Mouse (Mus musculus) stomach, embryonic 14.5 days (tissue): ENCODE results near the gene Cdk14. TPM values are rescaled to one million over a fixed set of nuclear protein-coding genes. Genes with fewer than 3 reads are reported as not detected.

Source experiments
- ATAC-seq: fragments of 200-750 bp; cut with Nextera tagmentation; 2 replicates; pipeline ENCODE4 v1.8.0; 2017; ENCODE audit warnings: low read depth, moderate TSS enrichment; ENCODE audit not compliant: insufficient number of reproducible peaks, insufficient read depth, low FRiP score
- H3K27ac ChIP-seq: fragments of 300-500 bp; sonication (generic); 2 replicates; pipeline ENCODE4 v1.5.1; 2014; ENCODE audit warnings: mild to moderate bottlenecking, low read length, moderate library complexity, mixed read lengths
- H3K27me3 ChIP-seq: fragments of 300-500 bp; sonication (generic); 2 replicates; pipeline ENCODE4 v1.6.1; 2014; ENCODE audit warnings: low read length, control low read depth, mixed read lengths; ENCODE audit not compliant: control insufficient read depth, insufficient read depth
- H3K36me3 ChIP-seq: fragments of 300-500 bp; sonication (generic); 2 replicates; pipeline ENCODE4 v1.6.1; 2014; ENCODE audit warnings: mild to moderate bottlenecking, control low read depth, low read length, moderate library complexity, mixed read lengths; ENCODE audit not compliant: control insufficient read depth, insufficient read depth
- H3K4me1 ChIP-seq: fragments of 300-500 bp; sonication (generic); 2 replicates; pipeline ENCODE4 v1.6.1; 2014; ENCODE audit warnings: low read length, control low read depth, mixed read lengths; ENCODE audit not compliant: control insufficient read depth, insufficient read depth
- H3K4me2 ChIP-seq: fragments of 300-500 bp; sonication (generic); replicated peaks from 2 replicates; pipeline ENCODE4 v1.6.1; 2014; ENCODE audit warnings: low read depth, low read length, control low read depth
- H3K4me3 ChIP-seq: fragments of 300-500 bp; sonication (generic); 2 replicates; pipeline ENCODE4 v1.5.1; 2014; ENCODE audit warnings: low read depth, low read length, control low read depth
- H3K9ac ChIP-seq: fragments of 300-500 bp; sonication (generic); replicated peaks from 2 replicates; pipeline ENCODE4 v1.6.1; 2014; ENCODE audit warnings: low read depth, mild to moderate bottlenecking, control low read depth, low read length, moderate library complexity, mixed read lengths
- H3K9me3 ChIP-seq: fragments of 300-500 bp; sonication (generic); 2 replicates; pipeline ENCODE4 v1.6.1; 2016; ENCODE audit warnings: low read depth, low read length, control low read depth; ENCODE audit not compliant: control insufficient read depth
- WGBS: fragments of 180-500 bp; shearing (Covaris S2); extraction: QIAGEN DNeasy Blood & Tissue Kit; methylation state at CpG from one replicate; pipeline ENCODE4 v1.1.7; 2014; 5-methylcytosine and 5-hydroxymethylcytosine counted together
- polyA plus RNA-seq: library from polyadenylated mRNA; unstranded; fragments of >200 nt; fragmentation: Nextera tagmentation; extraction: Ambion mirVana; gene quantifications from 2 replicates; pipeline ENCODE4 v1.2.1, GENCODE M21; 2014

Cdk14 gene
- polyA plus RNA-seq, 1 experiment from 2014 or later, result 28.3 TPM

DNA sequence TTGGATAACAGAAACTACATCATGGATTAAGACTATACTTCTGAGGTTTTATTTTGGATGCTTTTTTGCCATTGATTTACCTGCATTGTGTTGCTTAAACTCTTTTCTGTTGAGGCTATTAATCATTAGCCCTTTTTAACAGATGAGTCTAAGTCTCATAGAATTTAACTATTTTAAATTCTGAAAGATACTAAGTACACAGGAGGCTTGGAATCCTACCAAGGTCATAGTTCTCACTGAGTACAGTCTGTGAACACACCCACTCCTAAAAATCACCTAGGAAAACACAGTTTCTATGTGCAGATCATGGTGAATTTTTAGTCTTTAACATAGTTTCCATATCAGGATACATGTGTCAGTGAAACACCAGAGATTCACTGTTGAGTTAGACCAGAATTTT is 658.2 kb downstream of the Cdk14 start:
- Histone ChIP-seq H3K27me3 (no peaks in the 10 kb centered on the region), H3K36me3 (no peaks in the 10 kb centered on the region), H3K27ac (no peak overlapping the region), H3K4me1 (peaks cover 3% of the 10 kb centered on the region; the same call in 1 of the 2 replicates), H3K9me3 (no peaks in the 10 kb centered on the region), H3K9ac (no peak overlapping the region), H3K4me3 (no peak overlapping the region), H3K4me2 (no peak overlapping the region)
- no peak for ATAC-seq

DNA sequence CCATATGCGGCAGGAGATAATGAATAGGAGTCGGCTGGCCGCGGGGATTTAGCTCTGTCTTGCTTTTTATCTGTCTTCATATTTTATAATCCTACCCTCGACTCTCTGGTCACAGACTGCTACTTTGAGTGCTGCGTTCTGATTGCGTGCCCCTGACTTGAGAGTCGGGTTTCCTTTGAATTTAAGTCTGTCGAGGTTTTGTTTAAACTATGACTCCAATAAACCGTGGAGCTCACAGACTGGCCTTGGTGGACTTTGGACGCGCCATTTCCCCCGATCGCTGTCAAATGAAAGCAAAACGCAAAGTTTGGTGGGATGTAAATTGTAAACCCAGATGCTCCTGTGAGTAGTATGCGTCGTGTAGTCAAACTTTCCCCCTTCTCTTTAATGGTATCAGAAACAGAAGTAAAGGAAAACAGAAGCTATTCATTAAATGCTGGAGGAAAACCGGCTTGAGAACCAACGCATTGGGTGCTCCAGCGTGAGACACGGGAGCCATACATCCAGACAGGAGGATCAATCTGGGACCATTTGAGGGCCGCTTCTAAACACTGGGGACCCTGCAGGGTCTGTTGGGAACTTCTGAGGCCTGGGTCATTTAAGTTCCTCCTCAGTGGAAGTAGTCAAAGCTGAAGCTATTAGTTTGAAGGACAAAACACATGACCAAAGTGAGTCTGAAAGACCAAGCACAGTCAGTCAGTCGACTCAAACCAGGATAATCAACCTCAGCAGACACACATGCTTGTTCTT is 661.6 kb downstream of the Cdk14 start:
- peak; percentile 8; the same call in 1 of the 2 replicates for ATAC-seq
- Histone ChIP-seq H3K4me1 (peaks cover 17% of the 10 kb centered on the region; the same call in 1 of the 2 replicates), H3K4me2 (peak overlapping the region; percentile 97), H3K9me3 (no peaks in the 10 kb centered on the region), H3K27me3 (no peaks in the 10 kb centered on the region), H3K36me3 (peaks cover 5% of the 10 kb centered on the region; the same call in 1 of the 2 replicates), H3K9ac (peak overlapping the region; percentile 96), H3K4me3 (peak overlapping the region; percentile 92), H3K27ac (peak overlapping the region; percentile 99)
- WGBS, result 2% methylated on average over 23 of the region's 23 CpGs

DNA sequence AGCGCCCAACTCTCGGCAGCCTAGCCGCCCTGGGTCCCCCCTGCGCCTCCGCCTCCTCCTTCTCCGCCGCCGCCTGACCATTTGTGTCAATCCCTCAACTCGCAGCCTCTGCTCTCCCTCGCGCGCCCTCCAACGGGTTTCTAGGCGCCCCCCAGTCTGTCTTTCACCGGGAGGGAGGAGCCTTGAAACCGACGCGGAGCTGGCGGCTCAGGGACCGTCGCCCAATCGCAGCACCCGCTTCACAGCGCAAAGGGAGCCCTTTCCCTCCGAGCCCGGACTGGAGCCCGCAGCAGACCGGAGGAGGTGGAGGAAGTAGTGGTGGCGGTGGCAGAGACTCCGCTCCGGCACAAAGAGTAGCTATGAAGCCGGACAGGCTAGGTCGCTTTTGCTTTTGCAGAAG is 662.2 kb downstream of the Cdk14 start, which contains the start of gene Fzd1:
TSS of gene Fzd1 (minus strand) at position 134 of the 400 bp plus-strand sequence.
- Histone ChIP-seq H3K27ac (peak within 1 kb of the TSS; percentile 99), H3K4me3 (peak within 1 kb of the TSS; percentile 92), H3K4me1 (peaks cover 17% of the 10 kb centered on the region; the same call in 1 of the 2 replicates), H3K9ac (peak within 1 kb of the TSS; percentile 96), H3K4me2 (peak within 1 kb of the TSS; percentile 97), H3K9me3 (no peaks in the 10 kb centered on the region), H3K27me3 (no peaks in the 10 kb centered on the region), H3K36me3 (peaks cover 5% of the 10 kb centered on the region; the same call in 1 of the 2 replicates)
- ATAC-seq, result peak; percentile 93
- under 1% methylated on average over 30 of the region's 33 CpGs for WGBS

DNA sequence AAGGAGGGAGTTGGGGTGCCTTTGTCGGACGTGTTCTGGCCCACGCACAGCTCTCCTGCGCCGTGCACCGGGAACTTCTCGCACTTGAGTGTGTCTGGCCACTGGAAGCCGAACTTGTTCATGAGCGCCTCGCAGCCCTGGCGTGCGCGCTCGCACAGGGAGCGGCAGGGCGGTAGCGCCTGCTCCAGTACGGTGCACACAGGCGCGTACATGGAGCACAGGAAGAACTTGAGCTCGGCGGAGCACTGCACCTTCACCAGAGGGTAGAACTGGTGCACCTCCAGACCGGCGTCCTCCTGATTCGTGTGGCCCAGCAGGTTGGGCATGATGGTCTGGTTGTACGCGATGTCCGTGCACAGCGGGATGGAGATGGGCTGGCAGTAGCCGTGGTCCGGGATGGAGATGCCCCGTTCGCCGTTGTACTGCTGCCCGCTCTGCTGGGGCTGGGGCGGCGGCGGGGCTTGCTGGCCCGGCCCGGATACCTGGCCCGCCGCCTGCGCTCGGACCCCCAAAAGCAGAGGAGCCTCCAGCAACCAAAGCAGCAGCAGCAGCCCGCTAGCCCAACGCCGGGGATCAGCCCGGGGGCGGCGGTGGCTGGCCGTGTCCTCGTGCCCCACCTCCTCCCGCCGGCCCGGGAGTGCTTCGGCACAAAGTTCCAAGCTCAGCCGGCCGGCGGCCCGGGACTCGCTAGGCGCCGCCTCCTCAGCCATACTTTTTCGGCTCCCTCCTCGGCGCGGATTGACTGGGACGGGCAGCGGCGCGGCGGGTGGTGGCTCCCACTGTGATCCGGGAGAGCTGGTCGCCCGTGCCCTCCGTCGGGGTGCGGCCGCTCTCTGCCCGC is 663.0 kb downstream of the Cdk14 start:
- no peaks in the 10 kb centered on the region for H3K9me3 ChIP-seq
- WGBS, result under 1% methylated on average over 80 of the region's 80 CpGs
- peak; percentile 64 for ATAC-seq

DNA sequence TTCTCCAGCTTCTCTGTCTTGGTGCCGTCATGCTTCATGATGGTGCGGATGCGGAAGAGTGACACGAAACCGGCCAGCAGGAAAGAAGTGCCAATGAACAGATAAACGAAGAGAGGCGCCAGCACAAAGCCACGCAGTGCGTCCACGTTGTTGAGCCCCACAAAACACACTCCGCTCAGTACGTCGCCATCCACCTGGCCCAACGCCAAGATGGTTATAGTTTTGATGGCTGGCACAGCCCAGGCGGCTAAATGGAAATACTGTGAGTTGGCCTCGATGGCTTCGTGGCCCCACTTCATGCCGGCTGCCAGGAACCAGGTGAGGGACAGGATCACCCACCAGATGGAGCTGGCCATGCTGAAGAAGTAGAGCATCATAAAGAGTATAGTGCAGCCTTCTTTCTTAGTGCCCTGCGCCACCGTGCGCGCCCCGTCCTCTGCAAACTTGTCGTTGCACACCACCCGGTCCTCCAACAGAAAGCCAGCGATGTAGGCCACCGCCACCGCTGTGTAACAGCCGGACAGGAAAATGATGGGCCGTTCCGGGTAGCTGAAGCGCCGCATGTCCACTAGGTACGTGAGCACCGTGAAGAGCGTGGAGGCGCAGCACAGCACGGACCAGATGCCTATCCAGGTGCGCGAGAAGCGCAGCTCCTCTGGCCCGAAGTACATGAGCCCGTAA is 664.0 kb downstream of the Cdk14 start:
- peaks cover 5% of the 10 kb centered on the region; the same call in 1 of the 2 replicates for H3K36me3 ChIP-seq
- H3K9ac ChIP-seq, result peak overlapping the region; percentile 96
- peak overlapping the region; percentile 99 for H3K27ac ChIP-seq
- WGBS, result 4% methylated on average over 43 of the region's 43 CpGs
- peak overlapping the region; percentile 92 for H3K4me3 ChIP-seq
- H3K27me3 ChIP-seq, result no peaks in the 10 kb centered on the region
- peak; percentile 5; the same call in 1 of the 2 replicates for ATAC-seq
- no peaks in the 10 kb centered on the region for H3K9me3 ChIP-seq
- H3K4me1 ChIP-seq, result peaks cover 17% of the 10 kb centered on the region; the same call in 1 of the 2 replicates
- H3K4me2 ChIP-seq, result peak overlapping the region; percentile 97

More for the DNA sequence above, 663.0 kb downstream of the Cdk14 start:
- Histone ChIP-seq H3K27me3 (no peaks in the 10 kb centered on the region), H3K4me1 (peaks cover 17% of the 10 kb centered on the region; the same call in 1 of the 2 replicates), H3K9ac (peak overlapping the region; percentile 96), H3K4me3 (peak overlapping the region; percentile 92), H3K4me2 (peak overlapping the region; percentile 97), H3K36me3 (peaks cover 5% of the 10 kb centered on the region; the same call in 1 of the 2 replicates), H3K27ac (peak overlapping the region; percentile 99)

DNA sequence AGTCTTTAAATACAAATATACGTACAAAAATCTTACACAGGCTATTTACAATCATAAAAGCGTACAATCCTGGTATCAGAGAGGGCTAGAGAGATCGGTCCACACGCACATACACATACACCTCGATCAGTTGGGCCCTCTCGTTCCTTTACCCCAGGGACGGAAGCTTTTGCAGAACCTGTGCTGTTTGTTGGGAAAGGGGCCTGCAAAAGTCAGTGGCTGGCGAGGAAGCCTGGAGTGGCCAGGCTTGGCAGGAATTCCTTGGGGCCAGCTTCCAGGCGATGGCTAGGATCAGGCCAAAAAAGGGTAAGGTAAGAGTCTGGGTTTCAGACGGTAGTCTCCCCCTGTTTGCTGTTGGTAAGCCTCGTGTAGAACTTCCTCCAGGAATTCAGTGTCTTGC is 664.8 kb downstream of the Cdk14 start:
- Histone ChIP-seq H3K4me3 (peak overlapping the region; percentile 92), H3K9me3 (no peaks in the 10 kb centered on the region), H3K4me1 (peaks cover 17% of the 10 kb centered on the region; the same call in 1 of the 2 replicates), H3K27me3 (no peaks in the 10 kb centered on the region), H3K4me2 (peak overlapping the region; percentile 97), H3K27ac (0 out of 2 replicates have a peak overlapping the region, but pooled peaks have one; percentile 7), H3K9ac (peak overlapping the region; percentile 96), H3K36me3 (peaks cover 5% of the 10 kb centered on the region; the same call in 1 of the 2 replicates)
- ATAC-seq, result no peak
- 35% methylated on average over 11 of the region's 11 CpGs for WGBS

DNA sequence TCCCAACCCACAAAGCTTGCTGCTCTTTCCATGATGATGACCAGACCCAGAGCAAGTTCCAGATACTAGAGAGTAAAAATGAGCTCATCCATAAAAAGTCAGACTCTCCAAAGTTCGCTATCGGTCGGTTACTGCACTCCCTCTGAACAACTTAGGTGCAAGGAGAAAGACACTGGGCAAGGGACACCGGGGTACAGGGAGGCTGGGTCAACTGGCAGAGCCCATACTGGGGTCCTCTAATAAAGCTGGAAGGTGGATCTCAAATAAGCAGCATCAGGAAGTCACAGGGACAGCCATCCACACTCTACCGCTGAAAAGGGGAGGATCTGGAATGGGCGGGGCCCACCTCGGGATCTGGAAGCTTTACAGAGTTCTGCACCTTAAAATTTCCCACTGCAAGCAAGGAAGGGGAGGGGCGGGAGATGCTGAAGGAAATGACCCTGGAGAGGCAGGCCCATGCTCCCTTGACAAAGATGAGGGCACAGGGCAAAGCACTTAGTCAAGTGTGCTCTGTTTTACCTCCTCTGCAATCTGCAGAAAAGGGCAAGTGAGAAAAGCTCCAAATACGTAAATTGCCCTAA is 665.3 kb downstream of the Cdk14 start:
- H3K9ac ChIP-seq, result no peak overlapping the region; the same call in 1 of the 2 replicates
- H3K36me3 ChIP-seq, result peaks cover 5% of the 10 kb centered on the region; the same call in 1 of the 2 replicates
- H3K27ac ChIP-seq, result no peak overlapping the region
- 28% methylated on average over 9 of the region's 9 CpGs for WGBS
- peaks cover 17% of the 10 kb centered on the region; the same call in 1 of the 2 replicates for H3K4me1 ChIP-seq
- H3K9me3 ChIP-seq, result no peaks in the 10 kb centered on the region
- ATAC-seq, result no peak
- H3K27me3 ChIP-seq, result no peaks in the 10 kb centered on the region
- H3K4me3 ChIP-seq, result peak overlapping the region; percentile 92
- H3K4me2 ChIP-seq, result peak overlapping the region; percentile 97
